Mouse (Mus musculus): ENCODE measurements around the gene Polh. TPM values are rescaled to one million over a fixed set of nuclear protein-coding genes. Genes with fewer than 3 reads are reported as not detected.
A peak's percentile ranks its signal among the peaks of the same experiment; 100 is the strongest.

Gene Polh
- polyA plus RNA-seq, 1 experiment from 2014 or later: 10.5 TPM

GRCm38 (mm10) chr17:46182273-46182672 is 20.2 kb downstream of the Polh start:
- Histone ChIP-seq H3K4me1 (replicated peaks; ENCODE audit: insufficient read depth, low read length) (no peaks in the 10 kb centered on the region), H3K4me3 (replicated peaks; ENCODE audit: low read depth, low read length) (no peak overlapping the region), H3K4me2 (ENCODE audit: low read length) (no peak overlapping the region), H3K36me3 (ENCODE audit: insufficient read depth, low read length) (peaks cover 55% of the 10 kb centered on the region), H3K27me3 (ENCODE audit: insufficient read depth, low read length) (no peaks in the 10 kb centered on the region), H3K9me3 (replicated peaks; ENCODE audit: low read length) (no peaks in the 10 kb centered on the region), H3K9ac (ENCODE audit: low read depth, low read length) (no peak overlapping the region), H3K27ac (no peak overlapping the region)
- no peak for DNase-seq (ENCODE audit: low spot score)
- TF ChIP-seq CTCF (IDR thresholded peaks at IDR 0.05; ENCODE audit: low read depth): peak; percentile 57
- 86% methylated on average over 4 of the region's 4 CpGs for WGBS
- ATAC-seq (replicated peaks; ENCODE audit: low FRiP score, low read depth): no peak

- Histone ChIP-seq H3K9me3 (replicated peaks; ENCODE audit: low read length) (no peaks in the 10 kb centered on the region), H3K4me1 (replicated peaks; ENCODE audit: insufficient read depth, low read length) (no peaks in the 10 kb centered on the region), H3K27me3 (ENCODE audit: insufficient read depth, low read length) (no peaks in the 10 kb centered on the region), H3K27ac (no peak overlapping the region), H3K9ac (ENCODE audit: low read depth, low read length) (no peak overlapping the region), H3K4me2 (ENCODE audit: low read length) (no peak overlapping the region), H3K4me3 (replicated peaks; ENCODE audit: low read depth, low read length) (no peak overlapping the region), H3K36me3 (ENCODE audit: insufficient read depth, low read length) (peaks cover 55% of the 10 kb centered on the region)
- WGBS: 76% methylated on average over 3 of the region's 3 CpGs
- TF ChIP-seq CTCF (IDR thresholded peaks at IDR 0.05; ENCODE audit: low read depth): peak; percentile 71
- ATAC-seq (replicated peaks; ENCODE audit: low FRiP score, low read depth): no peak
- DNase-seq (ENCODE audit: low spot score): peak; percentile 67
These were observed 31.9 kb downstream of the Polh start for GRCm38 (mm10) chr17:46170538-46170937.

GRCm38 (mm10) chr17:46168768-46169167 is 33.7 kb downstream of the Polh start:
- no peak overlapping the region for H3K4me2 ChIP-seq (ENCODE audit: low read length)
- H3K36me3 ChIP-seq (ENCODE audit: insufficient read depth, low read length): peaks cover 67% of the 10 kb centered on the region
- TF ChIP-seq CTCF (IDR thresholded peaks at IDR 0.05; ENCODE audit: low read depth): no peak
- no peak overlapping the region for H3K9ac ChIP-seq (ENCODE audit: low read depth, low read length)
- no peaks in the 10 kb centered on the region for H3K4me1 ChIP-seq (replicated peaks; ENCODE audit: insufficient read depth, low read length)
- DNase-seq (ENCODE audit: low spot score): no peak
- H3K9me3 ChIP-seq (replicated peaks; ENCODE audit: low read length): no peaks in the 10 kb centered on the region
- WGBS: 90% methylated on average over 5 of the region's 5 CpGs
- ATAC-seq (replicated peaks; ENCODE audit: low FRiP score, low read depth): no peak
- no peak overlapping the region for H3K27ac ChIP-seq
- H3K27me3 ChIP-seq (ENCODE audit: insufficient read depth, low read length): no peaks in the 10 kb centered on the region
- H3K4me3 ChIP-seq (replicated peaks; ENCODE audit: low read depth, low read length): no peak overlapping the region

- peaks cover 67% of the 10 kb centered on the region for H3K36me3 ChIP-seq (ENCODE audit: insufficient read depth, low read length)
- no peak overlapping the region for H3K4me3 ChIP-seq (replicated peaks; ENCODE audit: low read depth, low read length)
- TF ChIP-seq CTCF (IDR thresholded peaks at IDR 0.05; ENCODE audit: low read depth): no peak
- H3K4me2 ChIP-seq (ENCODE audit: low read length): no peak overlapping the region
- H3K4me1 ChIP-seq (replicated peaks; ENCODE audit: insufficient read depth, low read length): 0 out of 2 replicates have a peak, but pooled peaks cover under 1% of the 10 kb centered on the region
- DNase-seq (ENCODE audit: low spot score): peak; percentile 51
- no peak overlapping the region for H3K27ac ChIP-seq
- H3K9me3 ChIP-seq (replicated peaks; ENCODE audit: low read length): no peaks in the 10 kb centered on the region
- no peak overlapping the region for H3K9ac ChIP-seq (ENCODE audit: low read depth, low read length)
- no peaks in the 10 kb centered on the region for H3K27me3 ChIP-seq (ENCODE audit: insufficient read depth, low read length)
- WGBS: 27% methylated on average over 5 of the region's 5 CpGs
- 0 out of 2 replicates have a peak, but pooled peaks have one; percentile 49 for ATAC-seq (replicated peaks; ENCODE audit: low FRiP score, low read depth)
These were observed 34.1 kb downstream of the Polh start for GRCm38 (mm10) chr17:46168318-46168717.

- Histone ChIP-seq H3K4me2 (ENCODE audit: low read length) (no peak overlapping the region), H3K4me1 (replicated peaks; ENCODE audit: insufficient read depth, low read length) (peaks cover 4% of the 10 kb centered on the region; the same call in 1 of the 2 replicates), H3K9ac (ENCODE audit: low read depth, low read length) (0 out of 2 replicates have a peak overlapping the region, but pooled peaks have one; percentile 8), H3K27me3 (ENCODE audit: insufficient read depth, low read length) (no peaks in the 10 kb centered on the region), H3K27ac (no peak overlapping the region), H3K9me3 (replicated peaks; ENCODE audit: low read length) (no peaks in the 10 kb centered on the region), H3K4me3 (replicated peaks; ENCODE audit: low read depth, low read length) (no peak overlapping the region), H3K36me3 (ENCODE audit: insufficient read depth, low read length) (peaks cover 59% of the 10 kb centered on the region)
- WGBS: 79% methylated on average over 11 of the region's 11 CpGs
- DNase-seq (ENCODE audit: low spot score): no peak
- no peak for ATAC-seq (replicated peaks; ENCODE audit: low FRiP score, low read depth)
- TF ChIP-seq CTCF (IDR thresholded peaks at IDR 0.05; ENCODE audit: low read depth): peak; percentile 58
These were observed 35.4 kb downstream of the Polh start for GRCm38 (mm10) chr17:46167014-46167413.

GRCm38 (mm10) chr17:46166270-46166669 is 36.2 kb downstream of the Polh start:
- Histone ChIP-seq H3K36me3 (ENCODE audit: insufficient read depth, low read length) (peaks cover 58% of the 10 kb centered on the region), H3K9ac (ENCODE audit: low read depth, low read length) (no peak overlapping the region)
- WGBS: 68% methylated on average over 5 of the region's 5 CpGs

GRCm38 (mm10) chr17:46165460-46165859 is 37.0 kb downstream of the Polh start:
- H3K4me2 ChIP-seq (ENCODE audit: low read length): no peak overlapping the region
- WGBS: 81% methylated on average over 12 of the region's 12 CpGs
- TF ChIP-seq CTCF (IDR thresholded peaks at IDR 0.05; ENCODE audit: low read depth): no peak

More at GRCm38 (mm10) chr17:46166270-46166669, 36.2 kb downstream of the Polh start:
- Histone ChIP-seq H3K9me3 (replicated peaks; ENCODE audit: low read length) (no peaks in the 10 kb centered on the region), H3K27me3 (ENCODE audit: insufficient read depth, low read length) (no peaks in the 10 kb centered on the region), H3K4me1 (replicated peaks; ENCODE audit: insufficient read depth, low read length) (peaks cover 9% of the 10 kb centered on the region; the same call in 1 of the 2 replicates), H3K27ac (no peak overlapping the region), H3K4me2 (ENCODE audit: low read length) (no peak overlapping the region), H3K4me3 (replicated peaks; ENCODE audit: low read depth, low read length) (no peak overlapping the region)
- no peak for ATAC-seq (replicated peaks; ENCODE audit: low FRiP score, low read depth)
- no peak for DNase-seq (ENCODE audit: low spot score)
- no peak for TF ChIP-seq CTCF (IDR thresholded peaks at IDR 0.05; ENCODE audit: low read depth)

More at GRCm38 (mm10) chr17:46165460-46165859, 37.0 kb downstream of the Polh start:
- Histone ChIP-seq H3K9me3 (replicated peaks; ENCODE audit: low read length) (no peaks in the 10 kb centered on the region), H3K27me3 (ENCODE audit: insufficient read depth, low read length) (no peaks in the 10 kb centered on the region), H3K36me3 (ENCODE audit: insufficient read depth, low read length) (peaks cover 58% of the 10 kb centered on the region), H3K9ac (ENCODE audit: low read depth, low read length) (no peak overlapping the region), H3K27ac (no peak overlapping the region), H3K4me3 (replicated peaks; ENCODE audit: low read depth, low read length) (no peak overlapping the region), H3K4me1 (replicated peaks; ENCODE audit: insufficient read depth, low read length) (peaks cover 9% of the 10 kb centered on the region; the same call in 1 of the 2 replicates)
- DNase-seq (ENCODE audit: low spot score) (no peak), ATAC-seq (replicated peaks; ENCODE audit: low FRiP score, low read depth) (no peak)

Data from kidney, postnatal 0 days (tissue).